Comparison of ENCODE assay signal across 7 mouse cellular contexts in genomic region chr11:107379089-107379845, GRCm38 (mm10).
A peak's percentile ranks its signal among the peaks of the same experiment; 100 is the strongest.
DNase-seq lines count a peak whose midpoint lies in the region; ATAC-seq and TF ChIP-seq lines count a peak whose summit lies in the region.

No protein-coding gene starts in this region.

- peaks cover 24% of the 10 kb centered on the region for H3K4me1 ChIP-seq in kidney, embryonic 16.5 days (ENCODE audit: insufficient read depth, low read length)
- 0 out of 2 replicates have a peak, but pooled peaks cover 2% of the 10 kb centered on the region for H3K4me1 ChIP-seq in lung, embryonic 14.5 days (ENCODE audit: insufficient read depth)
- H3K4me1 ChIP-seq in intestine, embryonic 16.5 days (ENCODE audit: control insufficient read depth, insufficient read depth, low read length), result peaks cover 12% of the 10 kb centered on the region
- peaks cover 9% of the 10 kb centered on the region; the same call in 1 of the 2 replicates for H3K4me1 ChIP-seq in forebrain, embryonic 12.5 days

- no peak for TF ChIP-seq CTCF in lung, embryonic 14.5 days (IDR thresholded peaks at IDR 0.05; ENCODE audit: low read depth)

- H3K36me3 ChIP-seq in kidney, embryonic 16.5 days (ENCODE audit: insufficient read depth, low read length), result no peaks in the 10 kb centered on the region
- no peaks in the 10 kb centered on the region for H3K36me3 ChIP-seq in lung, embryonic 14.5 days (ENCODE audit: insufficient read depth)
- no peaks in the 10 kb centered on the region for H3K36me3 ChIP-seq in intestine, embryonic 16.5 days (ENCODE audit: control insufficient read depth, insufficient read depth, low read length)
- H3K36me3 ChIP-seq in forebrain, embryonic 12.5 days (replicated peaks), result no peaks in the 10 kb centered on the region

- peak; percentile 30 for DNase-seq in 3134 (ENCODE audit: extremely low read depth, insufficient read length, low spot score)
- DNase-seq in ES-CJ7 (ENCODE audit: low read depth, low spot score), result peak; percentile 49
- peak; percentile 38 to 77 for DNase-seq in cerebellum, postnatal 4 days (ENCODE audit: low spot score in 2 of 2)
- peak; percentile 67 for DNase-seq in lung, embryonic 14.5 days

- H3K9ac ChIP-seq in kidney, embryonic 16.5 days (replicated peaks; ENCODE audit: low read length), result no peak overlapping the region
- no peak overlapping the region for H3K9ac ChIP-seq in lung, embryonic 14.5 days
- H3K9ac ChIP-seq in intestine, embryonic 16.5 days (ENCODE audit: low read depth, low read length), result no peak overlapping the region
- no peak overlapping the region for H3K9ac ChIP-seq in forebrain, embryonic 12.5 days

- peak overlapping the region; percentile 73; the same call in 1 of the 2 replicates for H3K27ac ChIP-seq in kidney, embryonic 16.5 days (ENCODE audit: low read length)
- no peak overlapping the region for H3K27ac ChIP-seq in lung, embryonic 14.5 days (ENCODE audit: low read depth)
- H3K27ac ChIP-seq in intestine, embryonic 16.5 days (ENCODE audit: low read length), result no peak overlapping the region
- H3K27ac ChIP-seq in forebrain, embryonic 12.5 days, result no peak overlapping the region

- WGBS in kidney, embryonic 16.5 days, result 87% methylated on average over 22 of the region's 22 CpGs
- 78% methylated on average over 22 of the region's 22 CpGs for WGBS in lung, embryonic 14.5 days
- 88% methylated on average over 22 of the region's 22 CpGs for WGBS in intestine, embryonic 16.5 days
- 92% methylated on average over 22 of the region's 22 CpGs for WGBS in forebrain, embryonic 12.5 days

- no peak overlapping the region for H3K4me3 ChIP-seq in kidney, embryonic 16.5 days (ENCODE audit: low read length)
- no peak overlapping the region for H3K4me3 ChIP-seq in lung, embryonic 14.5 days (ENCODE audit: low read depth, low read length)
- no peak overlapping the region for H3K4me3 ChIP-seq in intestine, embryonic 16.5 days (ENCODE audit: low read length)
- no peak overlapping the region for H3K4me3 ChIP-seq in forebrain, embryonic 12.5 days (replicated peaks)

- H3K27me3 ChIP-seq in kidney, embryonic 16.5 days (ENCODE audit: insufficient read depth, low read length), result no peaks in the 10 kb centered on the region
- H3K27me3 ChIP-seq in lung, embryonic 14.5 days (ENCODE audit: insufficient read depth, low read length), result no peaks in the 10 kb centered on the region
- H3K27me3 ChIP-seq in intestine, embryonic 16.5 days (replicated peaks; ENCODE audit: control insufficient read depth, insufficient read depth, low read length), result no peaks in the 10 kb centered on the region
- H3K27me3 ChIP-seq in forebrain, embryonic 12.5 days, result no peaks in the 10 kb centered on the region

- no peak for ATAC-seq in kidney, embryonic 16.5 days (ENCODE audit: low FRiP score, low TSS enrichment)
- ATAC-seq in lung, embryonic 14.5 days (ENCODE audit: insufficient read depth), result peak; percentile 35; the same call in 1 of the 2 replicates
- no peak for ATAC-seq in intestine, embryonic 16.5 days
- no peak for ATAC-seq in forebrain, embryonic 12.5 days (ENCODE audit: low FRiP score)

- 0 out of 2 replicates have a peak, but pooled peaks cover 3% of the 10 kb centered on the region for H3K9me3 ChIP-seq in kidney, embryonic 16.5 days (ENCODE audit: low read length)
- H3K9me3 ChIP-seq in lung, embryonic 14.5 days (ENCODE audit: low read depth, low read length), result no peaks in the 10 kb centered on the region
- H3K9me3 ChIP-seq in intestine, embryonic 16.5 days (ENCODE audit: control insufficient read depth, low read length), result no peaks in the 10 kb centered on the region
- no peaks in the 10 kb centered on the region for H3K9me3 ChIP-seq in forebrain, embryonic 12.5 days

- H3K4me2 ChIP-seq in kidney, embryonic 16.5 days (replicated peaks; ENCODE audit: low read depth, low read length), result no peak overlapping the region
- H3K4me2 ChIP-seq in lung, embryonic 14.5 days, result no peak overlapping the region
- H3K4me2 ChIP-seq in intestine, embryonic 16.5 days (ENCODE audit: low read depth, low read length), result no peak overlapping the region
- no peak overlapping the region for H3K4me2 ChIP-seq in forebrain, embryonic 12.5 days
